Mouse (Mus musculus) forebrain, embryonic 15.5 days (tissue): ENCODE data around the gene Eif4enif1. TPM values are rescaled to one million over a fixed set of nuclear protein-coding genes. Genes with fewer than 3 reads are reported as not detected.
A peak's percentile ranks its signal among the peaks of the same experiment; 100 is the strongest.
"Not testable (repeated sequence)": the region's sequence is repeated elsewhere in the genome, so short reads cannot be mapped to it uniquely, and the experiment has no call there.

Experiments
- ATAC-seq: fragments of 200-750 bp; cut with Nextera tagmentation; replicated peaks from 2 replicates; pipeline ENCODE4 v1.8.0; 2017; ENCODE audit warnings: mild to moderate bottlenecking, moderate TSS enrichment, moderate library complexity
- H3K27ac ChIP-seq: fragments of 300-500 bp; sonication (generic); replicated peaks from 2 replicates; pipeline ENCODE4 v1.5.1; 2015; ENCODE audit warnings: mild to moderate bottlenecking, inconsistent platforms
- H3K27me3 ChIP-seq: fragments of 300-500 bp; sonication (generic); 2 replicates; pipeline ENCODE4 v1.6.1; 2015; ENCODE audit warnings: inconsistent platforms
- H3K36me3 ChIP-seq: fragments of 300-500 bp; sonication (generic); 2 replicates; pipeline ENCODE4 v1.6.1; 2015; ENCODE audit warnings: mild to moderate bottlenecking, inconsistent platforms
- H3K4me1 ChIP-seq: fragments of 300-500 bp; sonication (generic); 2 replicates; pipeline ENCODE4 v1.6.1; 2015; ENCODE audit warnings: inconsistent platforms
- H3K4me2 ChIP-seq: fragments of 300-500 bp; sonication (generic); replicated peaks from 2 replicates; pipeline ENCODE4 v1.6.1; 2015; ENCODE audit warnings: mild to moderate bottlenecking, inconsistent platforms
- H3K4me3 ChIP-seq: fragments of 300-500 bp; sonication (generic); 2 replicates; pipeline ENCODE4 v1.5.1; 2015; ENCODE audit warnings: mild to moderate bottlenecking, inconsistent platforms
- H3K9ac ChIP-seq: fragments of 300-500 bp; sonication (generic); replicated peaks from 2 replicates; pipeline ENCODE4 v1.6.1; 2015; ENCODE audit warnings: mild to moderate bottlenecking, inconsistent platforms
- H3K9me3 ChIP-seq: fragments of 300-500 bp; sonication (generic); 2 replicates; pipeline ENCODE4 v1.6.1; 2016; ENCODE audit warnings: inconsistent platforms
- WGBS: fragments of 180-500 bp; shearing (Covaris S2); methylation state at CpG from one replicate; pipeline ENCODE4 v1.1.7; 2015; ENCODE audit warnings: mixed read lengths; 5-methylcytosine and 5-hydroxymethylcytosine counted together
- polyA plus RNA-seq: library from polyadenylated mRNA; unstranded; fragments of >200 nt; fragmentation: Nextera tagmentation; extraction: Ambion mirVana; gene quantifications from 2 replicates; pipeline ENCODE4 v1.2.1, GENCODE M21; 2015

The Eif4enif1 gene
- polyA plus RNA-seq, 1 experiment from 2014 or later = 46.2 TPM

DNA sequence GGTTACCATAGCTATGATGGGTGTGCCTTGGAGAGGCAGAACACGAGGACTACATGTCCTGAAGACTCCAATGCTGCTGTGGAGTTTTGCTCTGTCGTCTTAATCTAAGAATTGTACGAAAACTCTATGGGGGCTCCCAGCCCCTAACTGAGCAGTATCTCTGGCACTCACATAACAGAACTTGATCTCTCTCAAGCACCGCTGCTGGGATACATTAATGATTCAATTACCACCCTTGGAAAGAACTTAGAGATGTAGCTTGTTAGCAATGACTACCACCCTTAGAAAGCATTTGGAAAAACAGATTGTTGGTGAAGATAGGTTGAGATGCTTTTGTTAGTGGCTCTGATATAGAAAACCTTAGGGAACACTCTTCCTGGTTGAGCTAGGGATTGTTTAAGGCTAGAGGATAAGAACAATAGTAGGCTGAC is 34.6 kb upstream of the Eif4enif1 start:
- not testable (repeated sequence) for H3K36me3 ChIP-seq, H3K4me1 ChIP-seq, H3K4me3 ChIP-seq, H3K9ac ChIP-seq, H3K4me2 ChIP-seq, H3K27me3 ChIP-seq, H3K27ac ChIP-seq
- 68% methylated on average over 4 of the region's 4 CpGs for WGBS
- peak; percentile 21; the same call in 1 of the 2 replicates for ATAC-seq
- peaks cover 21% of the 10 kb centered on the region for H3K9me3 ChIP-seq

DNA sequence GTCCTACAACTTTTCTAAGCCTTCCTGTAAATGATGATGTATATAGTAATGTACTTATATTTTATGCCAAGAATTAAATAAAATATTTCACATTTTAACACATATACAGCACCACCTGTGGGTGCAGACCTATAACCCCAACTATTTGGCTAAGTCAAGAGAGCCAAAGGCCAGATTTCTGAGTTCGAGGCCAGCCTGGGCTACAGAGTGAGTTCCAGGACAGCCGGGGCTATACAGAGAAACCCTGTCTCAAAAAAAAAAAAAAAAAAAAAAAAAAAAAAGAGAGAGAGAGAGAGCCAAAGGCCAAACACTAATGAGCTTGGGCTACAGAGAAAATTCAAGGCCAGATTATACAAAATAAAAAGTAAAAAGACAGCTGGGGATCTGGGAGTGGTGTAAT is 33.1 kb upstream of the Eif4enif1 start:
- H3K27ac ChIP-seq, H3K4me3 ChIP-seq, H3K36me3 ChIP-seq, H3K27me3 ChIP-seq, H3K9ac ChIP-seq, H3K4me1 ChIP-seq, H3K4me2 ChIP-seq: not testable (repeated sequence)
- H3K9me3 ChIP-seq = peaks cover 24% of the 10 kb centered on the region
- ATAC-seq = peak; percentile 12; the same call in 1 of the 2 replicates
- WGBS = 71% methylated on average over 2 of the region's 2 CpGs

DNA sequence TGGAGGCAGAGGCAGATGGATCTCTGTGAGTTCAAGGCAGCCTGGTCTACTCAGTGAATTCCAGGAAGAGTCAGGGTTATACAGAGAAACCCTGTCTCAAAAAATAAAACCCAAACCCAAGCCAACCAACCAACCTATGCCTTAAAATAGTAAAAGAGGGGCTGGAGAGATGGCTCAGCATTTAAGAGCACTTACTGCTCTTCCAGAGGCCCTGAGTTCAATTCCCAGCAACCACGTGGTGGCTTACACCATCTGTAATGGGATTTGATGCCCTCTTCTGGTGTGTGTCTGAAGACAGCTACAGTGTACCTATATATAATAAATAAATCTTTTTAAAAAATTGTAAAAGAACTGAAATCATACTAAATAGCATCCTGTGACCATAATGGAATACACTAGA is 30.3 kb upstream of the Eif4enif1 start:
- not testable (repeated sequence) for H3K36me3 ChIP-seq, H3K27ac ChIP-seq, H3K4me2 ChIP-seq, H3K4me1 ChIP-seq, H3K27me3 ChIP-seq, H3K4me3 ChIP-seq, H3K9ac ChIP-seq, ATAC-seq
- WGBS = 72% methylated on average over 1 of the region's 1 CpGs
- peaks cover 21% of the 10 kb centered on the region for H3K9me3 ChIP-seq

DNA sequence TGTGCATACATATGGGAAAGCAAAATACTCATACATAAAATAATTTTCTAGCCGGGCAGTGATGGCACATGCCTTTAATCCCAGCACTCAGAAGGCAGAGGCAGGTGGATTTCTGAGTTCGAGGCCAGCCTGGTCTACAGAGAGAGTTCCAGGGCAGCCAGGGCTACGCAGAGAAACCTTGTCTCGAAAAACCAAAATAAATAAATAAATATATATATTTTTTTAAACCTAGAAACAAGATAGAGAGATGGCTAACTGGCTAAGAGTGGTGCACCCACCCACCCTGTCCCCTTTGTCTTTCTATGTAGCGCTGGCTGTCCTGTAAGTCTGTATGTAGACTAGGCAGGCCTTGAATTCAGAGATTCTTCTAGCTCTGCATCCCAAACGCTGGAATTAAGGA is 29.7 kb upstream of the Eif4enif1 start:
- H3K4me1 ChIP-seq, H3K9ac ChIP-seq, H3K27ac ChIP-seq, H3K27me3 ChIP-seq, H3K36me3 ChIP-seq, H3K4me3 ChIP-seq, H3K4me2 ChIP-seq, ATAC-seq: not testable (repeated sequence)
- 63% methylated on average over 6 of the region's 6 CpGs for WGBS
- peaks cover 18% of the 10 kb centered on the region for H3K9me3 ChIP-seq

DNA sequence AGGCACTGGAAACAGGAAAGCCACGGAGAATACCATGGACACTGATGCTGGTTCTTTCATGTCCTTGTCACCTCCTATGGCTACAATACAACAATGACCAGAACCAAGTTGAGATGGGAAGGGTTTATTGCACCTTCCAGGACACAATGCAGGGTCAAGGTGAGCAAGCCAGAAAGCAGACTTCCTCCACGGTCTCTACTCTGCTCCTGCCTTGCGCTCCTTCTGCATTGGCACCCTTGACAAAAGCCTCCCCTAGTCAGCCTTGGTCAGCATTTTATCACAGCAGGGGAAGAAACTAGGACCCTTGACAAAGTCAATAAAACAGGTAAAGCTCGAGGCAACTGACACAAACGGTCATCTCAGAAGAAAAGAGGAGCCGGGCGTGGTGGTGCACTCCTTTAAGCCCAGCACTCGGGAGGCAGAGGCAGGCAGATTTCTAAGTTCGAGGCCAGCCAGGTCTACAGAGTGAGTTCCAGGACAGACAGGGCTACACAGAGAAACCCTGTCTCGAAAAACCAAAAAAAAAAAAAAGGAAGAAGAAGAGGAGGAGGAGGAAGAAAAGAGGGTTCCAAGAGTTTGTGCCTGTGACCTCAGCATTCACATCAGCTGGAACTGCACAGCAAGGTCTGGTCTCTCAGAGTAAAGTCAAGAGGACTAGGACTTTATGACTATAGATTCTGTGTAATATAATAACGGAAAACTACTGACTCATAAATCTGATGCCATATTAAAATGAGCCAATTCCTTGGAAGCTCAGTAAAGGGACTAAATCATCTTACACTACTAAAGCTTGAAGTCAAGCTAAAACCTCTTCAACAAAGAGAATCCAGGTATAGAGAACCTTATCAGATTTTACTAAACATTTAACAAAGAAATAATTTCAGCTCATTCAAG is 28.5 kb upstream of the Eif4enif1 start:
- WGBS = 85% methylated on average over 11 of the region's 11 CpGs

DNA sequence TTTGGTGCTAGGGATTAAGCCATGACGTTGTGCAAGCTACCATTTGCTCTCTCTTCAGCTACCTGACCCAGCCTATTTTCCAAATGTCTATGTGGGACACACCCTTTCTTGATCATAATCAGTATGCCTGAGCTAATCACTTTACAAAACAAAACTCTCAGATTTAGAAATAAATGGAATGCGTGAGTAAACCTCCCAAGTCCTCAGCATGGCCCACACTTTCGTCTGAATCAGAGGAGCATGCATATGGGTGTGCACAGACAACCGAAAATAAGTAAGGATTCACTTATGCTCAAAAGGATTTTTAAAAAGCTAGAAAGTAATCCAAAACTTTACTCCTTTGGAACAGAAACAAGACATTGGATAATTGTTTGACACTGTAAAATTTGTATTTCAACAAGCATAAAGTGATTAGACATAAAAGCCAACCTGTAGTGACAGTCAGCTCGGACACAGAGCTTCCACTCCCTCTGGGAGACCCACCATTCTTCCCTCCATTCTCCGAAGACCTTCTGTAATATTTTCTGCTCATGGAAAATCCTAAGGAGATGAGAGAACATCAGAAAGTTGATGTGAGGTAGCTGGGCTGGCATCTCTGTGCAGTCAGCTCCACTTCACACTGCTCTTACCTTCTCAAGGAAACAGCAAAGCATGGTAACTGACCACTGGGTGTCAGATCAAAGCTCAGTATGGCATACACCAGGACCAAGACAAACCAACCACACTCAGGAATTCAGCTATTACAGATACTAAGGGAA is 23.0 kb upstream of the Eif4enif1 start:
- 83% methylated on average over 6 of the region's 6 CpGs for WGBS
- H3K4me2 ChIP-seq, H3K36me3 ChIP-seq, H3K9ac ChIP-seq, H3K4me3 ChIP-seq, H3K27me3 ChIP-seq, ATAC-seq, H3K27ac ChIP-seq, H3K4me1 ChIP-seq: not testable (repeated sequence)
- peaks cover 11% of the 10 kb centered on the region for H3K9me3 ChIP-seq

More for the DNA sequence above, 28.5 kb upstream of the Eif4enif1 start:
- peaks cover 14% of the 10 kb centered on the region for H3K9me3 ChIP-seq
- not testable (repeated sequence) for H3K36me3 ChIP-seq, H3K27me3 ChIP-seq, H3K4me3 ChIP-seq, H3K4me2 ChIP-seq, H3K9ac ChIP-seq, H3K4me1 ChIP-seq, H3K27ac ChIP-seq
- peak; percentile 45 for ATAC-seq

DNA sequence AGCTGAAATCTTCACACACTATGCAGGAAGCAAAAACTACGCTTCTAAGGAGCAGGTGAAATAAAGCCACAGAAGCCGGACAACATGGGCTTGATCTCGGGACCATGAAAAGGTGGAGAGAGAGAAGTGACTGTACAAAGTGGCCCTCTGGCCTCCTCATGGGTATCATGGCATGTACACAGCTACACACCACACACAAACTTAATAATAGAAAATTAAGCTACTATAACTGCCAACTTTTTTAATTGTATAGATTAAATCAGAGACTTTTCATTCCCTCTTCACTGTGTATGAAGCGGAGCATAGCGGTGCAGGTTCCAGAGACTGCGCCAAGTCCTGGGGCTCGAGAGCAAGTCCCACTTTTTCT is 22.5 kb upstream of the Eif4enif1 start:
- peaks cover 11% of the 10 kb centered on the region for H3K9me3 ChIP-seq
- WGBS = 83% methylated on average over 7 of the region's 7 CpGs
- not testable (repeated sequence) for ATAC-seq

DNA sequence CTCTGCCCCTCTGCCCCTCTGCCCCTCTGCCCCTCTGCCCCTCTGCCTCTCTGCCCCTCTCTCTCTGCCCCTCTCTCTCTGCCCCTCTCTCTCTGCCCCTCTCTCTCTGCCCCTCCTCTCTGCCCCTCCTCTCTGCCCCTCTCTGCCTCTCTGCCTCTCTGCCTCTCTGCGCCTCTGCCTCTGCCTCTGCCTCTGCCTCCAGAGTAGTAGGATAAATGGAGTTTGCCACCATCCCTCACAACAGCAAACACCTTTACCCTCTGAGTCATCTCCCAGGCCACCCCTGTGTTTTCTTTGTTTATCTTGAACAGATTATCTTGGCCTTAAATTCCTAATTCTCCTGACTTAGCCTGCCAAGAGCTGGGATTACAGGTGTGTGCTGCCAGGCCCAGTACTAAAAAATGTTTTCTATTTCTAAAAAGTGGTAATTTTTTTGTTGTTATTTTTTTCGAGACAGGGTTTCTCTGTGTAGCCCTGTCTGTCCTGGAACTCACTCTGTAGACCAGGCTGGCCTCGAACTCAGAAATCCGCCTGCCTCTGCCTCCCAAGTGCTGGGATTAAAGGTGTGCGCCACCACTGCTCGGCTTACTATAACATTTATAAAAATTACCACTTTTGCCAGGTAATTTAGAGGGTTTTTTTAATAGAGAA is 21.6 kb upstream of the Eif4enif1 start:
- H3K9ac ChIP-seq, H3K36me3 ChIP-seq, H3K4me1 ChIP-seq, H3K4me3 ChIP-seq, ATAC-seq, H3K27ac ChIP-seq, H3K27me3 ChIP-seq, H3K4me2 ChIP-seq: not testable (repeated sequence)
- peaks cover 11% of the 10 kb centered on the region for H3K9me3 ChIP-seq
- WGBS = 70% methylated on average over 6 of the region's 6 CpGs

More for the DNA sequence above, 22.5 kb upstream of the Eif4enif1 start:
- not testable (repeated sequence) for H3K4me1 ChIP-seq, H3K4me2 ChIP-seq, H3K9ac ChIP-seq, H3K27me3 ChIP-seq, H3K4me3 ChIP-seq, H3K27ac ChIP-seq, H3K36me3 ChIP-seq

DNA sequence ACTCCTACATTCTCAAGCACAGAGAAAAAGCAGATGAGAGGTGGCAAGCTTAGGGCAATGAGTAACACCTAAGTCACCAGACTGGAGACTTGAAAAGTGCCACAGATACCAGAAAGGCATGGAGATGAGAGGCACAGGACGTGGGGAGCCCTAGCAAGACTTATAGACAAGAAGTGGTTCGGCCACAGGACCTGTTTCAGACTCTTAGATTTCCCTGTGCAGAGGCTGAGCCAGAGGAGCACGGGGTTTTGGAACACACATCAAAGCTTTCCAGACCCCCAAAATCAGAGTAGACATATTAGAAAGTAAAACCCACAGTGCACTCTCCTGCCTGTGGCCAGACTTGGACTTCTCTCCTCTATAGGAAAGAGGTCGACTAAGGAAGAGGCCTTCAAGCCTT is 20.9 kb upstream of the Eif4enif1 start:
- H3K27me3 ChIP-seq, H3K9ac ChIP-seq, H3K36me3 ChIP-seq, H3K4me1 ChIP-seq, H3K4me3 ChIP-seq, H3K4me2 ChIP-seq, H3K27ac ChIP-seq, ATAC-seq: not testable (repeated sequence)
- 64% methylated on average over 4 of the region's 4 CpGs for WGBS
- H3K9me3 ChIP-seq = peaks cover 11% of the 10 kb centered on the region

DNA sequence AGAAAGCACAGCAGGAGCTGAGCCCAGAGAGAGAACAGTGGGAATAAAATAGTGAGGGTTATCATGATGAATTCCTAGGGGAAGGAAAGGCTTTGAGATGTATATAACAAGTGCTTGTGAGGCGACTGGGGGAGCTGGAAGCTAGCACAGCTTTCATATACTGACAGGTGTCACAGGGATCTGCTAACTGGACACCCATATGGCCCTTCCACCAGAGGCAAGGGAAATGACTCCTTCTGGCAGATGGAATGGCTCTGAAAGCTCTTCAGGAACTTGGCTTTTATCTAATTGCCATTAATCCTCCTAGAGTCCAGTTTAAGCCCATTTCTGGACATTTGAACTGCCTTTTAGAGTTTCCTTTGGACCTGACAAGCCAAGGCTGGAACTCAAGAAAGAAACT is 20.2 kb upstream of the Eif4enif1 start:
- WGBS = 36% methylated on average over 1 of the region's 1 CpGs
- not testable (repeated sequence) for H3K27ac ChIP-seq, H3K9ac ChIP-seq, H3K4me2 ChIP-seq, ATAC-seq, H3K4me1 ChIP-seq, H3K36me3 ChIP-seq, H3K4me3 ChIP-seq, H3K27me3 ChIP-seq
- H3K9me3 ChIP-seq = peaks cover 11% of the 10 kb centered on the region

DNA sequence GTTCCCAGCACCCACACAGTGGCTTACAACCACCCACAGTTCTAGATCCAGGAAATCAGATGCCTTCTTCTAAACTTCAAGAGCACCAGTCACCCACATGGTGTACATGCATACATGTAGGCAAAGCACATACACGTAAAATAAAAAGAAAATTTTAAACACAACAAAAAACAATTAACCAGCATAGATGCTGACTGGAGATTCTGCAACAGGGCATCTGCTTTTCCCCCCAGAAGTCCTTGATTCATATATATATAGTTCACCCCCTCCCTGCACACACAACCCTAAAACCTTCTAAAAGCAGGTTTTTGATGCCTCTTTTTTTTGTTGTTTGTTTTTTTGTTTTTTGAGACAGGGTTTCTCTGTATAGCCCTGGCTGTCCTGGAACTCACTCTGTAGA is 19.5 kb upstream of the Eif4enif1 start:
- peaks cover 11% of the 10 kb centered on the region for H3K9me3 ChIP-seq
- not testable (repeated sequence) for H3K9ac ChIP-seq, H3K4me1 ChIP-seq, H3K4me3 ChIP-seq, H3K27me3 ChIP-seq, H3K27ac ChIP-seq, H3K36me3 ChIP-seq, H3K4me2 ChIP-seq, ATAC-seq
- WGBS = 89% methylated on average over 1 of the region's 1 CpGs

DNA sequence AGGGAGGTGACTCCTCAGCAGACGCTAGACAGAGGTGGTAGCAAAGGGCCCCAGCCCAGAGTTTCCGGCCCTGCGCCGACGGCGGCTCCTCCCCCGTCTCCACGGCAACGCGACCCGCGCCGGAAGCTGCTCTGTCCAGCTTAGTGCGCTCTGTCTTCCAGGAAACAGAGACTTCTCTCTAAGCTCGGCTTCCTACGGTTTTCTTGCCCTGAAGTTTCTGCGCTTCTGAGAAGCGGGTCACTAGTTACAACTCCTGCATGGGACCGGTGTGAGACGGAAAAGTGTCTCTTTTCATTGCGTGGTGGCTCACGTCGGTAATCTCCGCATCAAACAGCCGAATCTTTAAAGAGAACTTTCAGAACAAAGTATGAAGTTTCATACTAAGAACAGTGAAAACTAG is 8.8 kb upstream of the Eif4enif1 start, which contains the start of gene Sfi1:
Sfi1 (minus strand) TSS at position 101 of the 400 bp plus-strand sequence.
- no peak for ATAC-seq
- no peaks in the 10 kb centered on the region for H3K27me3 ChIP-seq
- no peak within 1 kb of the TSS for H3K9ac ChIP-seq
- no peaks in the 10 kb centered on the region for H3K4me1 ChIP-seq
- no peaks in the 10 kb centered on the region for H3K36me3 ChIP-seq
- no peak within 1 kb of the TSS for H3K4me3 ChIP-seq
- H3K27ac ChIP-seq = no peak within 1 kb of the TSS
- H3K9me3 ChIP-seq = no peaks in the 10 kb centered on the region
- 86% methylated on average over 25 of the region's 25 CpGs for WGBS
- no peak within 1 kb of the TSS for H3K4me2 ChIP-seq
